Mouse (Mus musculus) ovary, postnatal 14 days (tissue): Measurements from ENCODE around the gene Cacna1c.

Source experiments
- DNase-seq: peaks from one replicate; pipeline ENCODE4 v3.0.0; 2022; ENCODE audit warnings: low spot score

Cacna1c gene

GRCm38 (mm10) chr6:119196382-119197305, at the start of gene Cacna1c:
Cacna1c (minus strand) TSS chr6:119196418.
- no peak for DNase-seq

- no peak for DNase-seq
Observed at GRCm38 (mm10) chr6:119240871-119241705, 44.9 kb upstream of the Cacna1c start.

GRCm38 (mm10) chr6:119240256-119240655, 44.0 kb upstream of the Cacna1c start:
- DNase-seq: no peak

- DNase-seq: no peak
Observed at GRCm38 (mm10) chr6:119239341-119240005, 43.3 kb upstream of the Cacna1c start.

GRCm38 (mm10) chr6:119237427-119237989, 41.3 kb upstream of the Cacna1c start:
- DNase-seq: peak; percentile 51

GRCm38 (mm10) chr6:119236241-119236640, 40.0 kb upstream of the Cacna1c start, which contains the start of gene Cacna2d4:
Cacna2d4 (plus strand) TSS chr6:119236526.
- no peak for DNase-seq

- DNase-seq: no peak
Observed at GRCm38 (mm10) chr6:119235441-119235840, 39.2 kb upstream of the Cacna1c start.

GRCm38 (mm10) chr6:119233066-119233465, 36.8 kb upstream of the Cacna1c start:
- DNase-seq: no peak

- DNase-seq: no peak
Observed at GRCm38 (mm10) chr6:119228861-119229603, 32.8 kb upstream of the Cacna1c start.

GRCm38 (mm10) chr6:119227001-119227400, 30.8 kb upstream of the Cacna1c start:
- DNase-seq: no peak

- no peak for DNase-seq
Observed at GRCm38 (mm10) chr6:119225731-119226130, 29.5 kb upstream of the Cacna1c start.

GRCm38 (mm10) chr6:119225226-119225625, 29.0 kb upstream of the Cacna1c start:
- no peak for DNase-seq

GRCm38 (mm10) chr6:119224451-119225195, 28.4 kb upstream of the Cacna1c start:
- DNase-seq: no peak

- peak; percentile 60 for DNase-seq
Observed at GRCm38 (mm10) chr6:119220297-119220696, 24.1 kb upstream of the Cacna1c start.

- no peak for DNase-seq
Observed at GRCm38 (mm10) chr6:119219237-119219870, 23.1 kb upstream of the Cacna1c start.

- DNase-seq: no peak
Observed at GRCm38 (mm10) chr6:119218591-119218990, 22.4 kb upstream of the Cacna1c start.

- no peak for DNase-seq
Observed at GRCm38 (mm10) chr6:119217661-119218060, 21.4 kb upstream of the Cacna1c start.

- no peak for DNase-seq
Observed at GRCm38 (mm10) chr6:119215040-119215613, 18.9 kb upstream of the Cacna1c start.

GRCm38 (mm10) chr6:119214190-119214589, 18.0 kb upstream of the Cacna1c start:
- no peak for DNase-seq
